Mouse (Mus musculus) kidney, embryonic 14.5 days (tissue): ENCODE results near the gene Pltp. TPM values are rescaled to one million over a fixed set of nuclear protein-coding genes. Genes with fewer than 3 reads are reported as not detected.
"Not testable (repeated sequence)": the region's sequence is repeated elsewhere in the genome, so short reads cannot be mapped to it uniquely, and the experiment has no call there.

Source experiments
- ATAC-seq: fragments of 200-750 bp; cut with Nextera tagmentation; 2 replicates; pipeline ENCODE4 v1.8.0; 2017; ENCODE audit warnings: moderate number of reproducible peaks, mild to moderate bottlenecking, moderate TSS enrichment, moderate library complexity; ENCODE audit not compliant: low FRiP score, low TSS enrichment
- H3K27ac ChIP-seq: fragments of 300-500 bp; sonication (generic); 2 replicates; pipeline ENCODE4 v1.5.1; 2014; ENCODE audit warnings: low read depth, mild to moderate bottlenecking, low read length, moderate library complexity, mixed read lengths
- H3K27me3 ChIP-seq: fragments of 300-500 bp; sonication (generic); 2 replicates; pipeline ENCODE4 v1.6.1; 2014; ENCODE audit warnings: mild to moderate bottlenecking, low read length; ENCODE audit not compliant: control insufficient read depth, insufficient read depth
- H3K36me3 ChIP-seq: fragments of 300-500 bp; sonication (generic); 2 replicates; pipeline ENCODE4 v1.6.1; 2014; ENCODE audit warnings: low read length, mixed read lengths; ENCODE audit not compliant: control insufficient read depth, insufficient read depth
- H3K4me1 ChIP-seq: fragments of 300-500 bp; sonication (generic); 2 replicates; pipeline ENCODE4 v1.6.1; 2014; ENCODE audit warnings: low read length, mixed read lengths; ENCODE audit not compliant: control insufficient read depth, insufficient read depth
- H3K4me2 ChIP-seq: fragments of 300-500 bp; sonication (generic); replicated peaks from 2 replicates; pipeline ENCODE4 v1.6.1; 2014; ENCODE audit warnings: low read depth, mild to moderate bottlenecking, low read length
- H3K4me3 ChIP-seq: fragments of 300-500 bp; sonication (generic); 2 replicates; pipeline ENCODE4 v1.5.1; 2014; ENCODE audit warnings: mild to moderate bottlenecking, low read length
- H3K9ac ChIP-seq: fragments of 300-500 bp; sonication (generic); 2 replicates; pipeline ENCODE4 v1.6.1; 2014; ENCODE audit warnings: low read depth, mild to moderate bottlenecking, low read length, moderate library complexity
- H3K9me3 ChIP-seq: fragments of 300-500 bp; sonication (generic); 2 replicates; pipeline ENCODE4 v1.6.1; 2016; ENCODE audit warnings: low read length; ENCODE audit not compliant: control insufficient read depth
- WGBS: fragments of 180-500 bp; shearing (Covaris S2); extraction: QIAGEN DNeasy Blood & Tissue Kit; methylation state at CpG from one replicate; pipeline ENCODE4 v1.1.7; 2014; 5-methylcytosine and 5-hydroxymethylcytosine counted together
- polyA plus RNA-seq: library from polyadenylated mRNA; unstranded; fragments of >200 nt; fragmentation: Nextera tagmentation; extraction: Ambion mirVana; gene quantifications from 2 replicates; pipeline ENCODE4 v1.2.1, GENCODE M21; 2014

Gene Pltp
- polyA plus RNA-seq, 1 experiment from 2014 or later, result 34.6 TPM

- no peak for ATAC-seq
- Histone ChIP-seq H3K4me1 (peaks cover 3% of the 10 kb centered on the region; the same call in 1 of the 2 replicates), H3K9ac (0 out of 2 replicates have a peak overlapping the region, but pooled peaks have one; percentile 7), H3K9me3 (no peaks in the 10 kb centered on the region), H3K36me3 (peaks cover 72% of the 10 kb centered on the region), H3K27me3 (no peaks in the 10 kb centered on the region), H3K27ac (no peak overlapping the region), H3K4me3 (no peak overlapping the region), H3K4me2 (no peak overlapping the region)
- 77% methylated on average over 7 of the region's 7 CpGs for WGBS
Observed at GRCm38 (mm10) chr2:164885788-164886187, 28.3 kb upstream of the Pltp start.

- H3K4me1 ChIP-seq, result peaks cover 15% of the 10 kb centered on the region; the same call in 1 of the 2 replicates
- H3K4me3 ChIP-seq, result no peak overlapping the region
- WGBS, result 52% methylated on average over 9 of the region's 9 CpGs
- H3K36me3 ChIP-seq, result peaks cover 41% of the 10 kb centered on the region
- 0 out of 2 replicates have a peak overlapping the region, but pooled peaks have one; percentile 17 for H3K27ac ChIP-seq
- H3K27me3 ChIP-seq, result no peaks in the 10 kb centered on the region
- no peak for ATAC-seq
- no peak overlapping the region for H3K4me2 ChIP-seq
- H3K9me3 ChIP-seq, result no peaks in the 10 kb centered on the region
- no peak overlapping the region for H3K9ac ChIP-seq
Observed at GRCm38 (mm10) chr2:164882619-164883018, 25.1 kb upstream of the Pltp start.

- Histone ChIP-seq H3K4me1 (peaks cover 18% of the 10 kb centered on the region), H3K9ac (peak overlapping the region; percentile 100), H3K4me2 (peak overlapping the region; percentile 94), H3K27ac (peak overlapping the region; percentile 100), H3K4me3 (peak overlapping the region; percentile 96), H3K9me3 (no peaks in the 10 kb centered on the region), H3K36me3 (peaks cover 15% of the 10 kb centered on the region), H3K27me3 (no peaks in the 10 kb centered on the region)
- WGBS, result under 1% methylated on average over 69 of the region's 72 CpGs
- ATAC-seq, result peak; percentile 83
Observed at GRCm38 (mm10) chr2:164879568-164880277, 22.2 kb upstream of the Pltp start.

DNA sequence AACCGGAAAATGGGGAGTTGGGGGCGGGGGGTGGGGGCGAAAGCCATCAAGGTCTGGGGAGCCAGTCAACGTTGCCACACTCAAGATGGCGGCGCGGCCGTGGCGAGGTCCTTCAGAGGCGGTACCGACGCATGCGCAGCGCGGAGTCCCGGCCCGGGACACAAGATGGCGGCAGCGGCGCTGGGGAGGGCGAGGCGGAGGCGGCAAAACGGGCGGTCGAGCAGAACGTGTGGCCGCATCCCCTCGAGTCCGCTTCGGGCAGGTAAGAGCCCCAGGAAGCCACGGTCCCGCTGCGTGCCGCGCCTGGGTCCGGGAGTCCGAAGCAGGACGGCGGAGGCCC, 21.7 kb upstream of the Pltp start, which contains the start of gene Pcif1:
Gene Pcif1, plus strand, starts transcription at position 77 of the 340 bp plus-strand sequence.
- H3K4me3 ChIP-seq, result peak within 1 kb of the TSS; percentile 96
- H3K4me2 ChIP-seq, result peak within 1 kb of the TSS; percentile 94
- H3K27me3 ChIP-seq, result no peaks in the 10 kb centered on the region
- peak; percentile 75 for ATAC-seq
- H3K4me1 ChIP-seq, result peaks cover 23% of the 10 kb centered on the region
- peaks cover 12% of the 10 kb centered on the region for H3K36me3 ChIP-seq
- H3K9me3 ChIP-seq, result no peaks in the 10 kb centered on the region
- H3K9ac ChIP-seq, result peak within 1 kb of the TSS; percentile 100
- peak within 1 kb of the TSS; percentile 100 for H3K27ac ChIP-seq
- WGBS, result under 1% methylated on average over 40 of the region's 40 CpGs

GRCm38 (mm10) chr2:164878509-164879227, 21.2 kb upstream of the Pltp start:
- peaks cover 28% of the 10 kb centered on the region for H3K4me1 ChIP-seq
- H3K4me3 ChIP-seq, result peak overlapping the region; percentile 96
- peak; percentile 29 for ATAC-seq
- peak overlapping the region; percentile 100 for H3K27ac ChIP-seq
- WGBS, result under 1% methylated on average over 28 of the region's 28 CpGs
- H3K36me3 ChIP-seq, result peaks cover 7% of the 10 kb centered on the region; the same call in 1 of the 2 replicates
- H3K9me3 ChIP-seq, result no peaks in the 10 kb centered on the region
- H3K9ac ChIP-seq, result peak overlapping the region; percentile 100
- no peaks in the 10 kb centered on the region for H3K27me3 ChIP-seq
- H3K4me2 ChIP-seq, result peak overlapping the region; percentile 94

DNA sequence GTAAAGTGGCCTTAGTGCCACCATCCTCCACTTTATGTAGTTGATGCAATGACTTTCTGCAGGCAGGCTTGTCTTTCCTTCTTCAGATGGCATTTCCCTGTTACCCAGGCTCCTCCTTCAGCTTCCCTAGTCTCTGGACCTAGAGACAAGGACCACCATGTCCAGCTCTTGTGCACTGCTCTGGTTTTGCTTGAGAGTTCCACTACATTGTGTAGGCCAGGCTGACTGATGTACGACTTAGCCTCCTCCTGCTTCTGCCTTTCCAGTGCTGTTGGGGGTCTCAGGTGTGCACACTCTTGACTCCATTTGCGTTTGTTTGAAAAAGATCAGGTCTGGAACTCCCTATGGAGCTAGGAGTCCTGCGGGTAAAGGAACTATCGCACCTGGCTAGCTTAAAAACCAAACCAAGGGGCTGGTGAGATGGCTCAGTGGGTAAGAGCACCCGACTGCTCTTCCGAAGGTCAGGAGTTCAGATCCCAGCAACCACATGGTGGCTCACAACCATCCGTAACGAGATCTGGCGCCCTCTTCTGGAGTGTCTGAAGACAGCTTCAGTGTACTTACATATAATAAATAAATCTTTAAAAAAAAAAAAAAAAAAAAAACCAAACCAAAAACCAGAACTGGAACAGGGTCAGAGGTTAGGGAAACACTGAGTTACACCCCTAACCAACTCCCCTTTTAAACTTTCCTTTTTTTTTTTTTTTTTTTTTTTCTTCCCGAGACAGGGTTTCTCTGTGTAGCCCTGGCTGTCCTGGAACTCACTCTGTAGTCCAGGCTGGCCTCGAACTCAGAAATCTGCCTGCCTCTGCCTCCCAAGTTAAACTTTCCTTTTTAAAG, 20.1 kb upstream of the Pltp start:
- H3K27ac ChIP-seq, H3K27me3 ChIP-seq, H3K36me3 ChIP-seq, H3K9ac ChIP-seq, H3K9me3 ChIP-seq, ATAC-seq: not testable (repeated sequence)
- Histone ChIP-seq H3K4me2 (peak overlapping the region; percentile 94), H3K4me1 (peaks cover 30% of the 10 kb centered on the region), H3K4me3 (peak overlapping the region; percentile 96)
- 75% methylated on average over 10 of the region's 11 CpGs for WGBS

DNA sequence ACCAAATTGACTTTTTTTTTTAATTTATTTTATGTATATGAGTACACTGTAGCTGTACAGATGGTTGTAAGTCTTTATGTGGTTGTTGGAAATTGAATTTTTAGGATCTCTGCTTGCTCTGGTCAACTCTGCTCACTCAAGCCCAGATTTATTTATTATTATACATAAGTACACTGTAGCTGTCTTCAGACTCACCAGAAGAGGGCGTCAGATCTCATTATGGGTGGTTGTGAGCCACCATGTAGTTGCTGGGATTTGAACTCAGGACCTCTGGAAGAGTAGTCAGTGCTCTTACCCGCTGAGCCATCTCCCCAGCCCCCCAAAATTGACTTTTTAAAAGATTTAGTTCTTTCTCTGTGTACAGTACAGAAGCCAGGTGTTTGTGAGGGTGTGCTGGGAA, 18.1 kb upstream of the Pltp start:
- not testable (repeated sequence) for H3K4me2 ChIP-seq, ATAC-seq, H3K9me3 ChIP-seq, H3K9ac ChIP-seq, H3K27me3 ChIP-seq, H3K36me3 ChIP-seq, H3K4me3 ChIP-seq
- peaks cover 26% of the 10 kb centered on the region for H3K4me1 ChIP-seq
- peak overlapping the region; percentile 79; the same call in 1 of the 2 replicates for H3K27ac ChIP-seq
- WGBS, result 56% methylated on average over 2 of the region's 2 CpGs

DNA sequence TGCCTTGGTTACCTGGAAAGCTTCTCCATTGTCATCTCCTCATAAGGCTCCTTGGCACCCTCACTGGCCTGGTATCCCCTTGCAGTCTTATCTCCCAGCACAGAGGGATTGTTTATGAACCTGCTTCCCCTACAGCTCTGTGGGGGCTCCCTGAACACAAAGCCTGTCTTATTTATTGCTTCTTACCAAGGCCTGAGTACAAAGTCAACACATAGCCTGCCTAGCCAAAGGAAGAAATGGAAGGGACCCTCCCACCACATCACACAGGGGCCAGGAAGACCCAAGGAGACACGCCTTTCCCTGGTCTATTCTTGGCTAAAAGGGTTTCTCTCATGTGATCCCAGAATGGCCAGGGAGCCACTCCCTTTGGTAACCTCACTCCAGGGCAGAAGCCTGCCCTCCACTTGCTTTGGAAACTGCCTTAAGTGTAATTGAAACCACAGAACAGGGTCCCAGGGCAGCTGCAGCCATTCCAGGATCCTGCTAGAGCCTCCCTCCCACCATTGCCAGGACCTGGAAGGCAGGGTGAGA, 16.8 kb upstream of the Pltp start:
- peaks cover 4% of the 10 kb centered on the region; the same call in 1 of the 2 replicates for H3K36me3 ChIP-seq
- H3K9ac ChIP-seq, result no peak overlapping the region
- no peak overlapping the region for H3K4me3 ChIP-seq
- H3K27ac ChIP-seq, result peak overlapping the region; percentile 79
- ATAC-seq, result peak; percentile 53
- no peak overlapping the region for H3K4me2 ChIP-seq
- no peaks in the 10 kb centered on the region for H3K9me3 ChIP-seq
- H3K27me3 ChIP-seq, result no peaks in the 10 kb centered on the region
- WGBS, result 5% methylated on average over 1 of the region's 1 CpGs
- H3K4me1 ChIP-seq, result peaks cover 20% of the 10 kb centered on the region
